Mouse (Mus musculus) cortical plate, adult 2 months (tissue): ENCODE results near the gene Casz1.

Experiments
- CTCF ChIP-seq: fragments of 200-500 bp; IDR thresholded peaks from 2 replicates; pipeline ENCODE4 v1.5.1; 2011; ENCODE audit warnings: mild to moderate bottlenecking, control low read depth, low read length; ENCODE audit not compliant: insufficient read depth; ENCODE audit errors: extremely low read depth
- POLR2A ChIP-seq: fragments of 200-500 bp; IDR thresholded peaks from 2 replicates; pipeline ENCODE4 v1.6.1; 2011; ENCODE audit warnings: mild to moderate bottlenecking, low read length, control low read depth; ENCODE audit not compliant: insufficient read depth; ENCODE audit errors: extremely low read depth

GRCm38 (mm10) chr4:148918707-148919447 is 114.6 kb downstream of the Casz1 start:
- TF ChIP-seq POLR2A: no peak
- no peak for TF ChIP-seq CTCF
